Mouse (Mus musculus) brain, embryonic 14.5 days (tissue): ENCODE data around the gene Pgrmc2.

Source experiments
- CTCF ChIP-seq: fragments of 200-500 bp; IDR thresholded peaks from 2 replicates; pipeline ENCODE4 v1.5.1; 2012; ENCODE audit warnings: inconsistent platforms, mild to moderate bottlenecking, moderate library complexity, borderline replicate concordance; ENCODE audit not compliant: insufficient read depth, insufficient read length; ENCODE audit errors: extremely low read depth
- POLR2A ChIP-seq: fragments of 200-500 bp; IDR thresholded peaks from 2 replicates; pipeline ENCODE4 v1.6.1; 2012; ENCODE audit warnings: mild to moderate bottlenecking, inconsistent platforms, borderline replicate concordance; ENCODE audit not compliant: poor library complexity, insufficient read depth, insufficient read length, severe bottlenecking; ENCODE audit errors: extremely low read depth

GRCm38 (mm10) chr3:41030705-41031104 is 52.1 kb downstream of the Pgrmc2 start:
- no peak for TF ChIP-seq POLR2A
- no peak for TF ChIP-seq CTCF
